Mouse (Mus musculus) spleen, adult 2 months (tissue): ENCODE data around the gene Cdk9. TPM values are rescaled to one million over a fixed set of nuclear protein-coding genes. Genes with fewer than 3 reads are reported as not detected.

Source experiments
- DNase-seq, 2 experiments: peaks; one replicate each; pipeline versions ENCODE4 v3.0.0 to v3.0.0-alpha.2; 2012 to 2021; ENCODE audit warnings: low spot score in 2 of 2, low read depth in 1 of 2
- H3K27ac ChIP-seq: fragments of 200-500 bp; 2 replicates; pipeline ENCODE4 v1.5.1; 2012; ENCODE audit warnings: low read length, inconsistent platforms; ENCODE audit not compliant: insufficient read depth
- H3K27me3 ChIP-seq: fragments of 200-500 bp; 2 replicates; pipeline ENCODE4 v1.6.1; 2012; ENCODE audit warnings: mild to moderate bottlenecking, moderate library complexity, low read length, inconsistent platforms; ENCODE audit not compliant: control insufficient read depth, insufficient read depth
- H3K36me3 ChIP-seq: fragments of 200-500 bp; 2 replicates; pipeline ENCODE4 v1.6.1; 2012; ENCODE audit warnings: mild to moderate bottlenecking, low read length, inconsistent platforms; ENCODE audit not compliant: control insufficient read depth, insufficient read depth
- H3K4me1 ChIP-seq: fragments of 200-500 bp; 2 replicates; pipeline ENCODE4 v1.6.1; 2011; ENCODE audit warnings: inconsistent platforms; ENCODE audit not compliant: control insufficient read depth, insufficient read depth, insufficient read length
- H3K4me3 ChIP-seq: fragments of 200-500 bp; 2 replicates; pipeline ENCODE4 v1.5.1; 2011; ENCODE audit warnings: mild to moderate bottlenecking, inconsistent platforms; ENCODE audit not compliant: insufficient read depth, insufficient read length; ENCODE audit errors: extremely low read depth
- CTCF ChIP-seq: fragments of 200-500 bp; IDR thresholded peaks from 2 replicates; pipeline ENCODE4 v1.5.1; 2011; ENCODE audit warnings: mild to moderate bottlenecking, inconsistent platforms; ENCODE audit not compliant: insufficient read depth, insufficient read length, insufficient replicate concordance; ENCODE audit errors: extremely low read depth
- POLR2A ChIP-seq: fragments of 200-500 bp; IDR thresholded peaks from 2 replicates; pipeline ENCODE4 v1.6.1; 2011; ENCODE audit warnings: low read depth, low read length, inconsistent platforms
- WGBS: fragments of 180-500 bp; shearing (Covaris S2); methylation state at CpG from one replicate; pipeline ENCODE4 v1.1.7; 2018; 5-methylcytosine and 5-hydroxymethylcytosine counted together
- polyA plus RNA-seq: library from polyadenylated mRNA; depleted of rRNA; stranded (reverse); fragments of >200 nt; gene quantifications from 2 replicates; pipeline ENCODE4 v1.2.3, GENCODE M21; 2012

Cdk9 gene
- polyA plus RNA-seq, 1 experiment: 125 TPM

DNA sequence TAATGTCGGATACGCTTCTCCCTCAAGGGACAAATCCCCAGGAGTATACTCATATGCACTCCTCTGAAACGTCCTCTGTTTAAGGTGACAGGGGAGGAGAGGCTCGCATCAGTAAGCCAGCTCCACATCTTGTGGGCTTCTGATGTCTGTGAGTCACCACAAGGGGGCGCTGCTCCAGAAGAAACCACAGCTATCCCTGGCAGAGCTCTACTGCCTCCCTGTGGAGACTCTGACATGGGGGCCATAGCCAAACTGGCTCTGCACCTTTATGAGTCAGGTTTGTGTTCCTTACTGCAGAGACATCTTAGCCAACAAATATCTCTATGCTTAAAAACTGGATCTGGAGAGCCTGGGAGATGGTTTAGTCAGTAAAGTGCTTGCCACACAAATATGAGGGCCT, 23.5 kb downstream of the Cdk9 start:
- H3K4me3 ChIP-seq: no peak overlapping the region
- DNase-seq: peak; percentile 85 to 87
- WGBS: 13% methylated on average over 5 of the region's 5 CpGs

DNA sequence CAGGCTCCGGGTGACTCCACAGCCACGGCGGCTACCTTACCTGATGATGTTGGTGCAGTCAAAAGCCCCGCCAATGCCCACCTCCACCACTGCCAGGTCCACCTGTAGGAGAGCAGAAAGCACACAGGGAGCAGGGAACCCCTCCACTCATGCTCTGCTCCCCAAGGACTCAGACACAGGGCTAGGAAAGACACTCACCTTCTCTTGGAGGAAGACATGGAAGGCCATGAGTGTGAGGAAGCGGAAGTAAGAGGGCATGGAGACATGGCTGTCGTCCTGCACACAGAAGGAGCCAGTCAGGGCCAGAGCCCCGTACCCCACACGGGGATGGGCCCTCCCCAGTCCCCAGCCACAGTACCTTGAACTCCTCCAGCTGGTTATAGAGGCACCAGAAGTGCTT, 25.3 kb downstream of the Cdk9 start:
- Histone ChIP-seq H3K27ac (no peak overlapping the region), H3K36me3 (peaks cover 11% of the 10 kb centered on the region), H3K27me3 (no peaks in the 10 kb centered on the region), H3K4me3 (no peak overlapping the region), H3K4me1 (no peaks in the 10 kb centered on the region; the same call in 1 of the 2 replicates)
- DNase-seq: no peak
- 95% methylated on average over 8 of the region's 8 CpGs for WGBS
- TF ChIP-seq CTCF (no peak), POLR2A (no peak)

More for the DNA sequence above, 23.5 kb downstream of the Cdk9 start:
- peak; percentile 100 for TF ChIP-seq CTCF
- no peak for TF ChIP-seq POLR2A
- H3K4me1 ChIP-seq: no peaks in the 10 kb centered on the region; the same call in none of the 2 replicates
- H3K27me3 ChIP-seq: no peaks in the 10 kb centered on the region
- peaks cover 10% of the 10 kb centered on the region for H3K36me3 ChIP-seq
- H3K27ac ChIP-seq: no peak overlapping the region

DNA sequence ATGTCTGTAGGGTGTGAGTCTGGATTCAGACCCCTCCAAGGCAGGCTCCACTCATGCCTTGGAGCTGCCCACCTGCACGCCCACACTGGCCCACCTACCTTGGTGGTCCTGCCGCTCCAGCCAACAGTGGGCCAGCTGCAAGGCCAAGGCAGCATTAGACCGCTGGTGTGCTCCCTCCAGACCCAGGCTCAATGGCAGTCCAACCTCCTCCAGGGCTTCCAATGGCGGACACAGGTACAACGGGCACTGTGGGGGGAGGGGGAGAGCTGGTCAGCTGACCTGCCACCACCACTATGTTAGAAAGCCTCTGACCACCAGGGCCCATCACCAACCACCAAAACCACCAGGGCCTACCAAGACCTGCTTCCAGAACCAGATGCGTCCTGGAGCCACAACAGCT, 26.2 kb downstream of the Cdk9 start:
- no peak for DNase-seq
- Histone ChIP-seq H3K4me1 (no peaks in the 10 kb centered on the region; the same call in 1 of the 2 replicates), H3K27ac (no peak overlapping the region), H3K27me3 (no peaks in the 10 kb centered on the region), H3K36me3 (peaks cover 11% of the 10 kb centered on the region), H3K4me3 (no peak overlapping the region)
- 92% methylated on average over 6 of the region's 6 CpGs for WGBS
- no peak for TF ChIP-seq POLR2A
- no peak for TF ChIP-seq CTCF

DNA sequence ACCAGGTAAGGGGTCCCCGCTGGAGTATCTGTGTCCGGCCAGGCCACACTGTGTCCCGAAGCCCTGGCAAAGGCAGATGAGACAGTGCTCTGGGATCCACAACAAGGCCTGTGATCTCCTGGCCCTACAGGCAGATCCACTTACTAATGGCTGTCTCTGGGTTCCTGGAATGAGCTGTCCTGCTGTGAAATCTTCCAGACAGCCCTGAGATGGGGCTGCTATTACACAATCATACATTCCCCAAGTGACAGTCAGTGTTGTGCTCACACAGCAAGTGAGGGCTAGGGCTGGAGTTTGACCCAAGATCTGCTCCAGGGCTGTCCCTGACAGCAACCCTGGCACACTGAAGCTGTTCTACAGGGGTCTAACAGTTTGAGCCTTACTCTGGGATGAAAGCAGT, 27.1 kb downstream of the Cdk9 start:
- no peak overlapping the region for H3K4me3 ChIP-seq
- no peaks in the 10 kb centered on the region; the same call in 1 of the 2 replicates for H3K4me1 ChIP-seq
- DNase-seq: no peak
- no peaks in the 10 kb centered on the region for H3K27me3 ChIP-seq
- peaks cover 11% of the 10 kb centered on the region for H3K36me3 ChIP-seq
- no peak overlapping the region for H3K27ac ChIP-seq
- TF ChIP-seq POLR2A (no peak), CTCF (no peak)
- 96% methylated on average over 3 of the region's 3 CpGs for WGBS

DNA sequence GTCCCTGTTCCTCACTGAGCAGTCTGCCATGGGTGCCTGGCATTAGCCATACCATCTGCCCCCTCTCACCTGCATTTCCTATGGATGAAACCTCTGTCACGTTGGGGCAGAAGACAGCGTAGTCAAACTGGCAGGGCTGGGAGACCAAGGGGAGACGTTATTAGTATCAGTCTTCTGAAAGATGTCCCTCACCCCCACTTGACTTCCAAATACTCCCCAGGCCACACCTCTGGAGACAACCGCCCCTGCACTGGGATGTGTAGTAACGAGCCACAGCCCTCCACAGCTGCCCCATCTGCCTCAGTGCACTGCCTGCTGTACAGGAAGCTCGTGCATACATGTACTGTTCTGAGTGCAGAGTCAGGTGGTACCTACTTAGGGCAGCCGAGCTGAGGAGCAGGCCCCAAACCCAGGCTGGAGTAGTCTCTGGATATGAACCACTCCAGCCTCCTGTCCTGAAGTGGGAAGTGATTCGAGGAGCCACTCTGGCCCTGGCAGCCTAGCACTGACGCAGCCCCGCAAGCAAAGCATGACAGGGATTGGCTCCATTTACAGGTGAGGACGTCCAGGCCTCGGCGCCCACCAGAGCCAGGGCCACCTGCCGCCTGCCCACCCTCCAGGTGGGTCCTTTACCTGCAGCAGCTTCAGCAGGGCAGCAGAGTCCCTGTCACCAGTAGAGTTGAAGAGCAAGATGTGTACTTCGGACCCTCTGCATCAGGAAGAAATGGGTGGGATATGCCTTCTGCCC, 28.0 kb downstream of the Cdk9 start:
- Histone ChIP-seq H3K4me1 (no peaks in the 10 kb centered on the region; the same call in 1 of the 2 replicates), H3K36me3 (peaks cover 11% of the 10 kb centered on the region), H3K27me3 (no peaks in the 10 kb centered on the region), H3K4me3 (no peak overlapping the region), H3K27ac (no peak overlapping the region)
- no peak for DNase-seq
- TF ChIP-seq CTCF (no peak), POLR2A (no peak)
- WGBS: 90% methylated on average over 15 of the region's 15 CpGs

DNA sequence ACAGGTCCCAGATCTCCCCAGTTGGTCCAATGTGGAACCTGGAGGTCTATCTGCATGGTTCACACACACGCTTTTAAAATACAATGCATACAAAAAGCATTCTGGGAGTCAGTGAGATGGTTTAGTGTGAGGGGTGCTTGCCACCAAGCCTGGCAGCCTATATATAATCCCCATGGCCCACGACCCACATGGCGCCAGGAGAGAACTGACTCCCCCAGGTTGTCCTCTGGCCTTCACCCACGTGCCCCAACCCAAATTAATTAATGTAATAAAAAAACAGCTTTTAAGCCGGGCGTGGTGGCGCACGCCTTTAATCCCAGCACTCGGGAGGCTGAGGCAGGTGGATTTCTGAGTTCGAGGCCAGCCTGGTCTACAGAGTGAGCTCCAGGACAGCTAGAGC, 29.2 kb downstream of the Cdk9 start:
- H3K36me3 ChIP-seq: peaks cover 11% of the 10 kb centered on the region
- TF ChIP-seq POLR2A (no peak), CTCF (no peak)
- WGBS: 89% methylated on average over 10 of the region's 10 CpGs

DNA sequence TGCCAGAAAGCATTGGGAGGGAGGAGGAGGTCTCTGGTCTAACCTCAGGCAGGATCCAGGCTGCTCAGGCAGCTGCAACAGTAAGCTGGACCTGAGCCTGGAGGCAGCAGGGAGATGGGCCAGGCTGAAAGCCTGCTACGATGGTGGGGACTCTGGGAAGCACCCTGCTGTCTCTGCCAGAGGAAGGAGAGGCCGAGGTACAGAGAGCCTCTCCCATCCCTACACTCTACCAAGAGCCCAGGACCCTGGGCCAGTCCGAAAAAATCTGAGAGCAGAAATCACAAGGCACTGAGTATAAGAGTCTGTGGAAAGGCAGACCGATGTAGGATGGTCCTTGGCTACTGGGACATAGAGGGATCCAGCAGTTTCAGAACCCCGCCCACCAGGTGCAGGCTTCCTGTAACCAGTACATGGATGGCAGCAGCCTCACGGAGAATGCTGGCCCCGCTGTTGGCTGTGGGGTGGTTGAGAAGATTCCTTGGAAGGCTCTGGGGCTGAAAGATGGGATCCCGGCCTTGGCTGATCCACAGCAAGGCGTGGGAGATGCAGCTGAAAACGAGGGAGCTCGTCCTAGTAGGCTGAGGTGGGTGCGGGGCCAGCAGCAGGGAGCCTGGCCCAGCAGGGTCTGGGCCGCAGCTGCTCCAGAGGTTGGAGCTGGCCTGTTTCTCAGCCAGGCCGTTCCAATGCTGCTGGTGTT, 30.0 kb downstream of the Cdk9 start:
- peaks cover 11% of the 10 kb centered on the region for H3K36me3 ChIP-seq
- no peaks in the 10 kb centered on the region for H3K27me3 ChIP-seq
- H3K27ac ChIP-seq: no peak overlapping the region
- WGBS: 93% methylated on average over 14 of the region's 14 CpGs
- no peak for DNase-seq
- H3K4me1 ChIP-seq: no peaks in the 10 kb centered on the region; the same call in 1 of the 2 replicates
- no peak overlapping the region for H3K4me3 ChIP-seq
- no peak for TF ChIP-seq POLR2A
- TF ChIP-seq CTCF: no peak

More for the DNA sequence above, 29.2 kb downstream of the Cdk9 start:
- DNase-seq: no peak
- Histone ChIP-seq H3K4me3 (no peak overlapping the region), H3K4me1 (no peaks in the 10 kb centered on the region; the same call in 1 of the 2 replicates), H3K27me3 (no peaks in the 10 kb centered on the region), H3K27ac (no peak overlapping the region)
